Comparison of ENCODE assay signal across 9 mouse cellular contexts in genomic region chr3:146058263-146058662, GRCm38 (mm10). TPM values are rescaled to one million over a fixed set of nuclear protein-coding genes. Genes with fewer than 3 reads are reported as not detected.
A peak's percentile ranks its signal among the peaks of the same experiment; 100 is the strongest.
DNase-seq lines count a peak whose midpoint lies in the region; ATAC-seq lines count a peak whose summit lies in the region.
"Had no signal": no experiment of that assay in that cellular context is flagged by ENCODE, and none has a peak within 500 bp of the region (broad histone marks: within the 10 kb centered on the region; RNA-seq: fewer than 3 reads in every experiment).

No protein-coding gene starts in this region.

- no peak overlapping the region for H3K4me3 ChIP-seq in hindbrain, embryonic 10.5 days
- H3K4me3 ChIP-seq in hindbrain, embryonic 16.5 days (ENCODE audit: low read length) = no peak overlapping the region
- no peak overlapping the region for H3K4me3 ChIP-seq in forebrain, embryonic 11.5 days (ENCODE audit: low read depth, low read length)
- H3K4me3 ChIP-seq in kidney, embryonic 14.5 days (ENCODE audit: low read length) = no peak overlapping the region
- no peak overlapping the region for H3K4me3 ChIP-seq in midbrain, embryonic 11.5 days (ENCODE audit: low read depth, low read length)

- peak; percentile 65 for DNase-seq in hindbrain, embryonic 10.5 days (ENCODE audit: low spot score)
- DNase-seq in CD4-positive helper T cell, adult 2 months (ENCODE audit: low read depth, low spot score) = peak; percentile 58
- peak; percentile 84 for DNase-seq in adipocyte (ENCODE audit: low spot score)
- DNase-seq in forebrain, embryonic 11.5 days (ENCODE audit: low spot score) = peak; percentile 61
- DNase-seq in midbrain, embryonic 11.5 days (ENCODE audit: low spot score, missing footprints) = peak; percentile 93
- peak; percentile 78 for DNase-seq in thymus, postnatal 4 days

- H3K27ac ChIP-seq in hindbrain, embryonic 10.5 days = no peak overlapping the region
- no peak overlapping the region for H3K27ac ChIP-seq in hindbrain, embryonic 16.5 days (ENCODE audit: low read depth, low read length)
- no peak overlapping the region for H3K27ac ChIP-seq in forebrain, embryonic 11.5 days (ENCODE audit: low read depth, low read length)
- no peak overlapping the region for H3K27ac ChIP-seq in kidney, embryonic 14.5 days (ENCODE audit: low read depth, low read length)
- no peak overlapping the region for H3K27ac ChIP-seq in midbrain, embryonic 11.5 days (ENCODE audit: low read depth, low read length)

- no peak overlapping the region for H3K4me2 ChIP-seq in hindbrain, embryonic 16.5 days (ENCODE audit: low read length)
- H3K4me2 ChIP-seq in forebrain, embryonic 11.5 days (ENCODE audit: low read depth, low read length, severe bottlenecking) = no peak overlapping the region
- no peak overlapping the region for H3K4me2 ChIP-seq in kidney, embryonic 14.5 days (replicated peaks; ENCODE audit: low read depth, low read length)
- H3K4me2 ChIP-seq in midbrain, embryonic 11.5 days = no peak overlapping the region

- H3K36me3 ChIP-seq in hindbrain, embryonic 10.5 days = no peaks in the 10 kb centered on the region
- H3K36me3 ChIP-seq in hindbrain, embryonic 16.5 days (ENCODE audit: control insufficient read depth, insufficient read depth, low read length) = no peaks in the 10 kb centered on the region
- H3K36me3 ChIP-seq in forebrain, embryonic 11.5 days (ENCODE audit: control insufficient read depth, insufficient read depth, low read length) = no peaks in the 10 kb centered on the region
- no peaks in the 10 kb centered on the region for H3K36me3 ChIP-seq in kidney, embryonic 14.5 days (ENCODE audit: control insufficient read depth, insufficient read depth, low read length)
- H3K36me3 ChIP-seq in midbrain, embryonic 11.5 days (ENCODE audit: control insufficient read depth, insufficient read depth, low read length) = no peaks in the 10 kb centered on the region

- no peak overlapping the region for H3K9ac ChIP-seq in hindbrain, embryonic 16.5 days (ENCODE audit: low read depth, low read length)
- no peak overlapping the region for H3K9ac ChIP-seq in forebrain, embryonic 11.5 days (ENCODE audit: low read length)
- H3K9ac ChIP-seq in kidney, embryonic 14.5 days (ENCODE audit: low read depth, low read length) = no peak overlapping the region
- H3K9ac ChIP-seq in midbrain, embryonic 11.5 days (ENCODE audit: low read length) = no peak overlapping the region

- H3K27me3 ChIP-seq in hindbrain, embryonic 10.5 days (ENCODE audit: insufficient read depth, poor library complexity, severe bottlenecking) = no peaks in the 10 kb centered on the region
- peaks cover 2% of the 10 kb centered on the region; the same call in 1 of the 2 replicates for H3K27me3 ChIP-seq in hindbrain, embryonic 16.5 days (replicated peaks; ENCODE audit: control insufficient read depth, insufficient read depth, low read length)
- no peaks in the 10 kb centered on the region for H3K27me3 ChIP-seq in forebrain, embryonic 11.5 days (ENCODE audit: control insufficient read depth, insufficient read depth, low read length)
- H3K27me3 ChIP-seq in kidney, embryonic 14.5 days (ENCODE audit: control insufficient read depth, insufficient read depth, low read length) = no peaks in the 10 kb centered on the region
- H3K27me3 ChIP-seq in midbrain, embryonic 11.5 days (ENCODE audit: control insufficient read depth, insufficient read depth, low read length) = no peaks in the 10 kb centered on the region

- 16% methylated on average over 4 of the region's 4 CpGs for WGBS in hindbrain, embryonic 10.5 days
- 16% methylated on average over 4 of the region's 4 CpGs for WGBS in hindbrain, embryonic 16.5 days
- 9% methylated on average over 4 of the region's 4 CpGs for WGBS in forebrain, embryonic 11.5 days
- WGBS in kidney, embryonic 14.5 days = 20% methylated on average over 4 of the region's 4 CpGs
- 17% methylated on average over 4 of the region's 4 CpGs for WGBS in midbrain, embryonic 11.5 days

- H3K9me3 ChIP-seq in hindbrain, embryonic 10.5 days = no peaks in the 10 kb centered on the region
- no peaks in the 10 kb centered on the region for H3K9me3 ChIP-seq in hindbrain, embryonic 16.5 days (ENCODE audit: control insufficient read depth, low read length)
- no peaks in the 10 kb centered on the region for H3K9me3 ChIP-seq in forebrain, embryonic 11.5 days (ENCODE audit: control insufficient read depth, low read length)
- no peaks in the 10 kb centered on the region for H3K9me3 ChIP-seq in kidney, embryonic 14.5 days (ENCODE audit: control insufficient read depth, low read length)
- H3K9me3 ChIP-seq in midbrain, embryonic 11.5 days (ENCODE audit: control insufficient read depth, low read length) = no peaks in the 10 kb centered on the region

- ATAC-seq in hindbrain, embryonic 16.5 days = no peak
- ATAC-seq in forebrain, embryonic 11.5 days (replicated peaks; ENCODE audit: low FRiP score) = peak; percentile 70
- ATAC-seq in kidney, embryonic 14.5 days (ENCODE audit: low FRiP score, low TSS enrichment) = 0 out of 2 replicates have a peak, but pooled peaks have one; percentile 20
- ATAC-seq in midbrain, embryonic 11.5 days (ENCODE audit: low FRiP score) = peak; percentile 57

- no peaks in the 10 kb centered on the region for H3K4me1 ChIP-seq in hindbrain, embryonic 10.5 days (replicated peaks)
- H3K4me1 ChIP-seq in hindbrain, embryonic 16.5 days (ENCODE audit: control insufficient read depth, insufficient read depth, low read depth, low read length) = no peaks in the 10 kb centered on the region
- no peaks in the 10 kb centered on the region for H3K4me1 ChIP-seq in forebrain, embryonic 11.5 days (replicated peaks; ENCODE audit: control insufficient read depth, insufficient read depth, low read length)
- no peaks in the 10 kb centered on the region for H3K4me1 ChIP-seq in kidney, embryonic 14.5 days (ENCODE audit: control insufficient read depth, insufficient read depth, low read length)
- no peaks in the 10 kb centered on the region for H3K4me1 ChIP-seq in midbrain, embryonic 11.5 days (ENCODE audit: control insufficient read depth, insufficient read depth, low read length)

RNA-seq across cellular contexts. Expression of gene Wdr63, which starts 49.7 kb away (rescaled TPM):
- 0.50 and 1.1 TPM in 2 replicates for polyA plus RNA-seq in hindbrain, embryonic 10.5 days (2016; fragmentation: Nextera tagmentation; extraction: Ambion mirVana)
- polyA plus RNA-seq in hindbrain, embryonic 16.5 days (2015; fragmentation: Nextera tagmentation; extraction: Ambion mirVana) = 1.2 and 1.3 TPM in 2 replicates
- 0.09 TPM in 1 of 2 replicates, not detected in the other for polyA plus RNA-seq in forebrain, embryonic 11.5 days (2014; fragmentation: Nextera tagmentation; extraction: Ambion mirVana)
- polyA plus RNA-seq in kidney, embryonic 14.5 days (2014; fragmentation: Nextera tagmentation; extraction: Ambion mirVana) = 0.44 TPM in 1 of 2 replicates, not detected in the other
- not detected in 2 replicates for polyA plus RNA-seq in midbrain, embryonic 11.5 days (2014; fragmentation: Nextera tagmentation; extraction: Ambion mirVana)
- polyA plus RNA-seq: liver, embryonic 16.5 days had no signal

RNA-seq across cellular contexts. Expression of gene Mcoln3, which starts 59.0 kb away (rescaled TPM):
- polyA plus RNA-seq in hindbrain, embryonic 10.5 days (2016; fragmentation: Nextera tagmentation; extraction: Ambion mirVana) = 4.9 and 8.6 TPM in 2 replicates
- polyA plus RNA-seq in hindbrain, embryonic 16.5 days (2015; fragmentation: Nextera tagmentation; extraction: Ambion mirVana) = 0.27 and 0.28 TPM in 2 replicates
- polyA plus RNA-seq in forebrain, embryonic 11.5 days (2014; fragmentation: Nextera tagmentation; extraction: Ambion mirVana) = 3.7 and 4.8 TPM in 2 replicates
- 6.5 and 8.9 TPM in 2 replicates for polyA plus RNA-seq in kidney, embryonic 14.5 days (2014; fragmentation: Nextera tagmentation; extraction: Ambion mirVana)
- 3.6 and 5.1 TPM in 2 replicates for polyA plus RNA-seq in midbrain, embryonic 11.5 days (2014; fragmentation: Nextera tagmentation; extraction: Ambion mirVana)
